Mouse (Mus musculus) hindbrain, embryonic 12.5 days (tissue): Measurements from ENCODE around the gene Acss2. TPM values are rescaled to one million over a fixed set of nuclear protein-coding genes. Genes with fewer than 3 reads are reported as not detected.

Source experiments
- ATAC-seq: fragments of 200-750 bp; cut with Nextera tagmentation; 2 replicates; pipeline ENCODE4 v1.8.0; 2017; ENCODE audit warnings: moderate TSS enrichment; ENCODE audit not compliant: low FRiP score
- H3K27ac ChIP-seq: fragments of 300-500 bp; sonication (generic); 2 replicates; pipeline ENCODE4 v1.5.1; 2016; ENCODE audit warnings: mild to moderate bottlenecking
- H3K27me3 ChIP-seq: fragments of 300-500 bp; sonication (generic); 2 replicates; pipeline ENCODE4 v1.6.1; 2016; ENCODE audit warnings: mild to moderate bottlenecking
- H3K36me3 ChIP-seq: fragments of 300-500 bp; sonication (generic); 2 replicates; pipeline ENCODE4 v1.6.1; 2016; ENCODE audit warnings: mild to moderate bottlenecking
- H3K4me1 ChIP-seq: fragments of 300-500 bp; sonication (generic); 2 replicates; pipeline ENCODE4 v1.6.1; 2016
- H3K4me2 ChIP-seq: fragments of 300-500 bp; sonication (generic); replicated peaks from 2 replicates; pipeline ENCODE4 v1.6.1; 2016; ENCODE audit warnings: mild to moderate bottlenecking
- H3K4me3 ChIP-seq: fragments of 300-500 bp; sonication (generic); 2 replicates; pipeline ENCODE4 v1.5.1; 2016; ENCODE audit warnings: mild to moderate bottlenecking
- H3K9ac ChIP-seq: fragments of 300-500 bp; sonication (generic); 2 replicates; pipeline ENCODE4 v1.6.1; 2016; ENCODE audit warnings: mild to moderate bottlenecking, moderate library complexity
- H3K9me3 ChIP-seq: fragments of 300-500 bp; sonication (generic); replicated peaks from 2 replicates; pipeline ENCODE4 v1.6.1; 2016; ENCODE audit warnings: mild to moderate bottlenecking
- WGBS: fragments of 180-500 bp; shearing (Covaris S2); methylation state at CpG from one replicate; pipeline ENCODE4 v1.1.7; 2016; 5-methylcytosine and 5-hydroxymethylcytosine counted together
- polyA plus RNA-seq: library from polyadenylated mRNA; unstranded; fragments of >200 nt; fragmentation: Nextera tagmentation; extraction: Ambion mirVana; gene quantifications from 2 replicates; pipeline ENCODE4 v1.2.1, GENCODE M21; 2016

The Acss2 gene
- polyA plus RNA-seq, 1 experiment from 2014 or later = 28.7 TPM

DNA sequence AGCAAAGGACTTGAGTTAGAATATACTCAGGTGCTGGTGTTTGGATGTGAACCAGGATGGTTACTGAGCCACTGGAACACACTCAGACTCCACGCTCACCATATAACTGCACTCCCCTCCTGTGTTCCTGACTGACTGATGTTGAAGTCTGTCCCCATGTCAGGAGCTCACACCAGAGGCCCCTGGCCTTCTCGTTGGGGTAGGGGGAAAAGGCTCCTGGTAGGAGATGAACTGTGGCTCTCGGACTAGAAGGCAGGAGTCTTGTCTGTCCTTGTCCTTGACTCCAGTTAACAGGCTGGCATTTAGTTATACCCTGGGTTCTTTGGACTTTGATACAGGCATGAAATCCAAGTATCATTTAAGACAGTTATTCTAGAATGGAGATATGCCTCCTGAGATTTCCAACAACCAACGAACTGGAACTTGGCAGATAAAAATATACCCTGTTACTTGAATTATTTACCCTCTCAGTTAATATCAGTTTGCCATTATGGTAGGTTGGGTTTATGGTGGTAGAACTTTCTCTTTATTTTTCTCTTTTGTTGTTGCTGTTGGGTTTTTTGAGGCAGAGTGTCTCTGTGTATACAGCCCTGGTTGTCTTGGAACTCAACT, 64.7 kb downstream of the Acss2 start:
- Histone ChIP-seq H3K4me1 (no peaks in the 10 kb centered on the region), H3K4me3 (no peak overlapping the region), H3K9ac (no peak overlapping the region), H3K27me3 (no peaks in the 10 kb centered on the region), H3K9me3 (no peaks in the 10 kb centered on the region), H3K4me2 (no peak overlapping the region), H3K36me3 (peaks cover 9% of the 10 kb centered on the region; the same call in 1 of the 2 replicates), H3K27ac (no peak overlapping the region)
- no peak for ATAC-seq
- 78% methylated on average over 4 of the region's 4 CpGs for WGBS

- Histone ChIP-seq H3K9me3 (no peaks in the 10 kb centered on the region), H3K27ac (no peak overlapping the region), H3K27me3 (no peaks in the 10 kb centered on the region), H3K4me2 (no peak overlapping the region), H3K4me1 (no peaks in the 10 kb centered on the region), H3K4me3 (no peak overlapping the region), H3K36me3 (peaks cover 6% of the 10 kb centered on the region; the same call in 1 of the 2 replicates), H3K9ac (no peak overlapping the region)
- 92% methylated on average over 5 of the region's 5 CpGs for WGBS
- no peak for ATAC-seq
These were observed 65.2 kb downstream of the Acss2 start for GRCm38 (mm10) chr2:155582996-155583395.

DNA sequence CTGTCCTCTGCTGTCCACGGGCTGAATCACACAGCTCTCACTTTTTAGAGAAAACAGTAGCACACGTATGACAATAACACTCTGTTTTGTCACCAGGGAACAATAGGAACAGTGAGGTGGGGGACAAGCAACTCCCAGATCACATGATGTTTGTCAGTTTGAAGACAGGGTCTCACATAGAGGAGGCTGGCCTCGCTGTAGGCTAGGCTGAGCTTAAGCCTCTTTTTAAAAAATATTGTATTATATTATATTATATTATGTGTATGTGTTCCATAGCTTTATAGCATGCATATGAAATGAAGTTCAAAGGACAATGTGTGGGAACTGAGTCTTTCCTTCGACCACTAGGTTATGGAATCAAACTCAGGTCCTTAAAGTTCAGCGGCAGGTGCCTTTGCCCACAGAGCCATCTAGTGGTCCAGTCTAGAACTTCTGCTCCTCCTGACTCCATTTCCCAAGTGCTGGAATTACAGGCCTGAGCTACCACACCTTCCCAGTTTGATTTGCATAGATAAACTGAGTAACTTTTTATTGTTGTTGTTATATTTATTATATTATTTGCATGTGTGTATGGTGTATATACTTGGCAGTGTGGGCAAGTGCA, 66.3 kb downstream of the Acss2 start:
- Histone ChIP-seq H3K9me3 (no peaks in the 10 kb centered on the region), H3K4me3 (no peak overlapping the region), H3K27ac (no peak overlapping the region), H3K4me1 (no peaks in the 10 kb centered on the region), H3K36me3 (no peaks in the 10 kb centered on the region), H3K27me3 (no peaks in the 10 kb centered on the region), H3K4me2 (no peak overlapping the region), H3K9ac (no peak overlapping the region)
- ATAC-seq = no peak
- WGBS = 43% methylated on average over 5 of the region's 5 CpGs

DNA sequence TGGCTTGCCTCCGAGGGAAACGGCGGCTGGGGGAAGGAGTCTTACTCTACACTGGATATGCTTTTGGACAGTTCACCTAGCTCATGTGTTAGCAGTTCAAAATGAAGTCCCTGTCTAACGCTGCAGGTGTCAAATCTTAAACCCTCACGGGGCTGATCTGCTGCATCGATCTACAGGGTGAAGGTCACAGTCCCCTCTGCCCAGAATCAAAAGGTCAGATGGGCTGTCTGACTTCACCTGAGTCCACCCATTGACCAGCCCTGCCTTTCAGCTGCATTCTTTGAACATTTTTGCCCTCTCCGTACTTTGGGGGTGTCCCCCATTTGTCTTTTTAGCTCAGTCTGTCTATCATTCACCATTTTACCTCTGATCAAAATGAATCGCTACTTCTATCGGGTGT, 67.3 kb downstream of the Acss2 start:
- 88% methylated on average over 9 of the region's 9 CpGs for WGBS
- Histone ChIP-seq H3K27me3 (no peaks in the 10 kb centered on the region), H3K36me3 (no peaks in the 10 kb centered on the region), H3K9me3 (no peaks in the 10 kb centered on the region), H3K4me3 (no peak overlapping the region), H3K4me2 (no peak overlapping the region), H3K27ac (no peak overlapping the region), H3K4me1 (no peaks in the 10 kb centered on the region), H3K9ac (no peak overlapping the region)
- ATAC-seq = no peak

GRCm38 (mm10) chr2:155585486-155585885, 67.7 kb downstream of the Acss2 start:
- Histone ChIP-seq H3K27me3 (no peaks in the 10 kb centered on the region), H3K4me2 (no peak overlapping the region), H3K9me3 (no peaks in the 10 kb centered on the region), H3K4me3 (no peak overlapping the region), H3K27ac (no peak overlapping the region), H3K36me3 (no peaks in the 10 kb centered on the region), H3K9ac (no peak overlapping the region), H3K4me1 (no peaks in the 10 kb centered on the region)
- ATAC-seq = no peak
- 71% methylated on average over 10 of the region's 10 CpGs for WGBS

GRCm38 (mm10) chr2:155588136-155588535, 70.4 kb downstream of the Acss2 start:
- peaks cover 10% of the 10 kb centered on the region for H3K4me1 ChIP-seq
- ATAC-seq = no peak
- no peaks in the 10 kb centered on the region for H3K9me3 ChIP-seq
- H3K4me2 ChIP-seq = no peak overlapping the region
- WGBS = 84% methylated on average over 3 of the region's 3 CpGs
- no peak overlapping the region for H3K9ac ChIP-seq
- no peaks in the 10 kb centered on the region for H3K36me3 ChIP-seq
- H3K4me3 ChIP-seq = no peak overlapping the region
- no peak overlapping the region for H3K27ac ChIP-seq
- no peaks in the 10 kb centered on the region for H3K27me3 ChIP-seq

DNA sequence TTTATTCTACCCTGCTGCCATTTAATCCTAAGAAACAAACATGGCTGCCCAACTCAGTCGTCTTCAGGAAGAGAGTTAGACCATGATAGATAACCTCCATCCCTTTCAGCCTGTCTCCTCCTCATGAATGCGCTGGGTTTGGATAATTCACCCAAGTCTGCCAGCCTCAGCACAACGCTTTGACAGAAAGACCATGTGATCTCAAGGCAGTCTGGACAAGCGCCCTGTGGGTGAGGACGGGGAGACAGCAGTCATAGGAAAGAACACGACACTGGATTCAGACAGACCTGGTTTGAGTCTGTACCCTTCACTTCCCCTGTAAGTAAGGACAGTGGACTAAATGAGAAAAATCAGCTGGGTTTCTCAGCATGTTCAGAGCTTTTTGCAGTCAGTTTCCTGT, 71.8 kb downstream of the Acss2 start:
- ATAC-seq = no peak
- H3K27me3 ChIP-seq = no peaks in the 10 kb centered on the region
- H3K4me2 ChIP-seq = no peak overlapping the region
- no peak overlapping the region for H3K27ac ChIP-seq
- H3K9ac ChIP-seq = no peak overlapping the region
- H3K36me3 ChIP-seq = no peaks in the 10 kb centered on the region
- H3K4me3 ChIP-seq = no peak overlapping the region
- 77% methylated on average over 6 of the region's 6 CpGs for WGBS
- no peaks in the 10 kb centered on the region for H3K9me3 ChIP-seq
- H3K4me1 ChIP-seq = peaks cover 10% of the 10 kb centered on the region

DNA sequence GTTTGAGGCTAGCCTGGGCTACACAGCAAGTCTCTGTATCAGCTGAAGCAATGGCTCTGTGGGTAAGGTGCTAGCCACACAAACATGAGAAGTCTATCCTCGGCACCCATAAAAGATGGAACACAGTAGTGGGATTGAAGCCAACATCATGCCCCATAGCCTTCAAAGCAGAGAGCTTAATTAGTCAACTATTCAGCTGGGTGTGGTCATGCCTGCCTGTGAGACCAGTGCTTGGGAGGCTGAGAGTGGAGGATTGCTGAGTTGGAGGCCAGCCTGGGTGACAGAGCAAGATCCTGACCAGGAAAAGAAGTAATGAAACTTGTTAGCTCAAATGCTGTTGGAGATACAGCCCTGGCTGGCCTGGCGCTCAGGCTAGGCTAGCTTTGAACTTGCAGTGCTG, 73.1 kb downstream of the Acss2 start:
- no peak overlapping the region for H3K9ac ChIP-seq
- peaks cover 10% of the 10 kb centered on the region for H3K4me1 ChIP-seq
- no peak overlapping the region for H3K4me3 ChIP-seq
- H3K9me3 ChIP-seq = no peaks in the 10 kb centered on the region
- peak overlapping the region; percentile 79; the same call in 1 of the 2 replicates for H3K4me2 ChIP-seq
- no peak overlapping the region for H3K27ac ChIP-seq
- H3K27me3 ChIP-seq = no peaks in the 10 kb centered on the region; the same call in 1 of the 2 replicates
- H3K36me3 ChIP-seq = no peaks in the 10 kb centered on the region
- WGBS = 94% methylated on average over 2 of the region's 2 CpGs
- ATAC-seq = no peak

DNA sequence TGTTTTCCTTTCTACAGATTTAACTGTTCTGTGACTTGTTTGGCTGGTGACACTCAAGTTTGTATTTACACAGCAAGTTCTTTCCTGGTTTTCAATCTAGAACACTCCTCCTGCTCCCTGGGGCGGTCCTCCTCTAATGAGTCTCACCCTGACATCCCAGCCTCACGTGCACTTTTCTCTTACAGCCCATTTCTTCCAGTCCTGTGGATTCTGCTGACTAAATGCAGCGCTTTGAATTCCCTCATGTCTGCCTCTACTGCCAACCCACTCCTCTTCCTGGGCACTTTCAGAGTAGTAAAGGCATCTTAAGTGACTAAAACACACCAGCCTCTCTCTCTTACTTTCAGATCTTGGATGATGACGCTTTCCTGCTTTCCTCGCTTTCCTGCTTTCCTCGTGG, 73.9 kb downstream of the Acss2 start:
- H3K27me3 ChIP-seq = no peaks in the 10 kb centered on the region; the same call in 1 of the 2 replicates
- peak overlapping the region; percentile 49 for H3K4me3 ChIP-seq
- H3K4me1 ChIP-seq = peaks cover 10% of the 10 kb centered on the region
- H3K4me2 ChIP-seq = peak overlapping the region; percentile 79
- 8% methylated on average over 6 of the region's 6 CpGs for WGBS
- H3K9me3 ChIP-seq = no peaks in the 10 kb centered on the region
- no peaks in the 10 kb centered on the region for H3K36me3 ChIP-seq
- no peak for ATAC-seq
- peak overlapping the region; percentile 74 for H3K27ac ChIP-seq
- peak overlapping the region; percentile 81 for H3K9ac ChIP-seq

DNA sequence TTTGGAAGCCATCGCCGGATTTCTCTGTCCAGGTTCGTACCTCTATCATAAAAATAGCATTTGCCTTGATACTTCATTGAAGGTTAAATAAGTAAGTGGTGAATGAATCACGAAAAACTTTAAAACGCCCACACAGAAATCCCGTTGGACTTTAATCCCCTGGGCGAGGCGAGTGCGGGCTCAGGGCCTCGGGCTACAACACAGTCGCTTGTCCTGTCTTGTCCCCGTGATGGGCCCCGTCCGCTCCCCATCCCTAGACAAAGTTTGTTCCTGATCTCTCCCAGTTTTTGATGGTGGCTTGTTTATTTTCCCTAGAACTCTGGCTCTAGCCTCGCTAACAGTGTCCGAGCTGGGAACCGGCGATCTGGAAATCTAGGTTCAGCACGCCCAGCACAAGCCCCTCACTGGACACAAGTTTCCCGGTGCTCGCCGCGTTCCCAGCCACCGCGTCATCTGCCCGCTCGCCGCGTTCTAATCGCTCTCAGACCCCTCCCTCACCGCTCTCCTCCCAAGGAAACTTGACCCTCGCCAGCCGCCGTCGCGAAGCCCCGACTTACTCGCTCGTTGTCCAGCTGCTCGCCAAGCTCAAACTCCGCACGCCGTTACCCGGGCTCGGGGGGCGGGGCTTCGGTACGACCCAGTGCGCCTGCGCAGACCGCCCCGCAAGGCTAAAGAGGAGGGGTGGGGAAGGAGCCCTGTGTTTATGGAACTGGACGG, 74.5 kb downstream of the Acss2 start, which contains the start of gene Gss:
Gene Gss (minus strand): TSS at position 674 of the 717 bp plus-strand sequence.
- Histone ChIP-seq H3K27me3 (no peaks in the 10 kb centered on the region; the same call in 1 of the 2 replicates), H3K36me3 (no peaks in the 10 kb centered on the region), H3K9me3 (no peaks in the 10 kb centered on the region), H3K9ac (peak within 1 kb of the TSS; percentile 81), H3K27ac (peak within 1 kb of the TSS; percentile 74), H3K4me2 (peak within 1 kb of the TSS; percentile 79), H3K4me3 (peak within 1 kb of the TSS; percentile 49), H3K4me1 (peaks cover 10% of the 10 kb centered on the region)
- under 1% methylated on average over 53 of the region's 53 CpGs for WGBS
- ATAC-seq = peak; percentile 88

DNA sequence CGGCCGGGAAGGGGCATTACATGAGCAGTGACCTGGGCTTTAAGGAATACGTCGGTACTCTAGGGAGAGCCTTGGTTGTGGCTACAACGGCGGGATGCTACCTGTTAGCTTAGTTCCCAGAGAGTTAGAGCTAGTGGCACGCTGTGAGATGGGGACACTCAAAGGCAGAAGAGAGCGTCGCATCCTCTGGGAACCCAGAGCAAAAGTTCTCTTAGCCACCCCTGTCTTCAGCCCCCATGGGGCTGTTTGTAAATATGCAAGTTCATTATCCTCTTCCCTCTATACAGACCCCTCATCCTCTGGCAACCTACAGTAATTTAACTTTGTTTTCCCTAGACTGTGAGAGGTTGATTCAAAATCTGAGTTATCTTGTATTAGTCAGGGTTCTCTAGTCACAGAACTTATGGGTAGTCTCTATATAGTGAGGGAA, 75.1 kb downstream of the Acss2 start:
- 1% methylated on average over 9 of the region's 9 CpGs for WGBS
- Histone ChIP-seq H3K27me3 (no peaks in the 10 kb centered on the region; the same call in 1 of the 2 replicates), H3K9ac (peak overlapping the region; percentile 81), H3K4me1 (peaks cover 10% of the 10 kb centered on the region), H3K4me3 (peak overlapping the region; percentile 49), H3K36me3 (no peaks in the 10 kb centered on the region), H3K4me2 (peak overlapping the region; percentile 79), H3K9me3 (no peaks in the 10 kb centered on the region), H3K27ac (peak overlapping the region; percentile 35; the same call in 1 of the 2 replicates)
- ATAC-seq = no peak

DNA sequence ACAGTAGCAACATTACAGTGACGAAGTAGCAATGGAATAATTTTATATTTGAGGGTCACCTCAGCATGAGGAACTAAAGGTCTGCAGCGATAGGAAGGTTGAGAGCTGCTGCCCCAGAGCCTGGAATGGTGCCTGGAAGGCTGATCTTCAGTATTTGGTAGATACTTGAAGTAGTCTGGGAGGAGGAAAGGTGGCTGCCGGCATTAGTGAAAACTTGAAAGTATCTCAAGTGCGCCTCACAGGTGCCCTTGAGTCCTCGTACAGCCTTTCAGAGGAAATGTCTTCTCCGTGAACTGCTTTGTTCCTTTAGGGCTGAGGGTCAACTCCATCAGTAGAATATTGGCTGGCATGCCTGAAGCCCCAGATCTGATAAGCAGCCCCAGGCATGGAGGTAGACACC, 77.8 kb downstream of the Acss2 start:
- Histone ChIP-seq H3K36me3 (no peaks in the 10 kb centered on the region), H3K4me2 (no peak overlapping the region), H3K9me3 (no peaks in the 10 kb centered on the region), H3K27me3 (no peaks in the 10 kb centered on the region; the same call in 1 of the 2 replicates), H3K4me1 (peaks cover 10% of the 10 kb centered on the region), H3K27ac (no peak overlapping the region), H3K4me3 (no peak overlapping the region), H3K9ac (no peak overlapping the region)
- no peak for ATAC-seq
- 86% methylated on average over 6 of the region's 6 CpGs for WGBS
